Mouse (Mus musculus) spleen, postnatal 36 days (tissue): ENCODE results near the gene Caly.
A peak's percentile ranks its signal among the peaks of the same experiment; 100 is the strongest.

Experiments
- DNase-seq, 2 experiments: peaks; one replicate each; pipeline ENCODE4 v3.0.0; 2022; ENCODE audit warnings: low spot score in 2 of 2, mixed read lengths in 1 of 2

Gene Caly

DNA sequence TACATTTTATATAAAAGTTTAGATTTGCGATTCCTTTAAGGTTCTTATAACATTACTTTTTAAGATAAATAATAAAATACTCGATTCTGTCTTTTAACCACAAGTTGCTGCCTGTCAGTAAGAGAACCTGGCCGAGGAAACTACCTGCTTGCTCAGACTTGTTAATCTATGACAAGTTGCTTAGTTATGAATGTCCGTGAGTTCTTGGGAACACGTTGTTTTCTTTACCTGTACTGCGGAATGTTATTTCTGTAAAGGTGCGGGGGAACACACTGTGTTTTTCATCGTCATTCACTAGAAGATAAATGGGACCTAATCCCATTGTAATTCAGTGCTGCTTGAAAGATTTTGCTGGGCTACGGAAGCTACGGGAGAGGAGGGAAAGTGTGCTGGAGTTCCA lies 8.3 kb upstream of the Caly start:
- DNase-seq = no peak

DNA sequence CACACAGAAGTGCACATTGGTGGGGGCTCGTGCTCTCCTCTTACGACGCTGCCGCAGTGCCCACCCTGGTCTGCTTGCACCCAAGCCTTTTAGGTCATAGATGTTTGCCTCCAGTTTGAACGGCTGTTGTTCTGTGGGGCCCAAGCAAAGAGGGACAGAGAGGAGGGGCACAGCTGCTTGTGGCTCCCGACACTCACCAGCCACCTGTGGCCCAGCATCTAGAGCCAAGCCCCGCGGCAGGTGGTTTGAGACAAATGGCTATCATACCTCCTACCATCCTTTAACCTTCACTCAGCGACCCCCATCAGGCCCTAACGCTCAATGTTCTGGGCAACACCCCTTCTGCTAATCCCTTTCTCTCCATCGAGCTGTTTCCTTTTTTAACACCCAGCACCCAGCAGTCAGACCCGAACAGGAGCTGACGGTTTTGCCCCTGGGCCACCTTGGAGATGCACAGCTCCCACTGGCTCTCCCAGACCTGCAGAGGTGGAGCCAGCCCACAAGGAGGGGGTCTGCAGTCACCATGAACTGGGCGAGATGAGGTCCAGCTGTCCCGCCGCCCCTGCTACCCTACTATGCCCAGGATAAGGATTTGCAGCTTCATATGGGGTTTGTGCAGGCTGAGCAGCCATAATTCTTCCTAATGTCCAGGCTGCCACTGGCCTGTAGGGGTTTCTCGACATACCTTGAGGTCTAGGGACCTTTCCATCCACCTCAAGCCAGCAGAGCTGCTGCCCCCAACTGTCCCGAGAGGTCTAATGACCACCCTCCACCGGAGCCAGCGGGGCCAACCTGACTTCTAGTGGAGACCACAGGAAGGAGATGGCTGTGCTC lies 723 bp downstream of the Caly start:
- no peak for DNase-seq

DNA sequence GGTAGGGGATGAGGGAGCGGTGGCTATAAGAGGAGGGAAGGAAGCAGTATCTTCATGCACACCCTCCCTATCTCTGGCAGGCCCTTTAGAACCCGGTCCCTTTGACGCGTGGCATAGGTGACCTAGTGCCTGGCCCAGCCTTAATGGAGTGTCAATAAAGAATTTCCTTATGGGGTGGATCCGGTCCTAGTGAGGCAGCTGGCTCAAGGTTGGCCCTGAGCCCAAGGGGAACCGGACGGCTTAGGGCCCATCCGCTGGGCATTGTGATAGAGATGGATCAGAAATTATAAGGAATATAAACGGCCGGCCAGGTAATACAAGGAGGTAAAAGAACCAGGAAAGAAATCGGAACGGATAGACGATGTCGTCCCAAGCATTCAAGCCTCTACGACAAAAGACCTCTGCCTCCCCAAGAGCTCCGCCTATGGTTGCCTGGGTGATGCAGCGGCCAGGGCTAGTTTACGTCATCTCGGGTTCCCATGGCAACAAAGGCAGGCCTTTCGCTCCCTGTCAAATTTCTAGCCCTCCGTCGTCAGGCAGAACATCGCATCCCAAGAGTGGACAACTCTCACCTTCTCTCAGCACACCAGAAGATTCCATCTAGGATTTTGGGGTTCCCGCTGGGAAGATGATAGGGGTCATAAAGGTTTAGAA lies 1.7 kb downstream of the Caly start:
- peak; percentile 15 for DNase-seq

DNA sequence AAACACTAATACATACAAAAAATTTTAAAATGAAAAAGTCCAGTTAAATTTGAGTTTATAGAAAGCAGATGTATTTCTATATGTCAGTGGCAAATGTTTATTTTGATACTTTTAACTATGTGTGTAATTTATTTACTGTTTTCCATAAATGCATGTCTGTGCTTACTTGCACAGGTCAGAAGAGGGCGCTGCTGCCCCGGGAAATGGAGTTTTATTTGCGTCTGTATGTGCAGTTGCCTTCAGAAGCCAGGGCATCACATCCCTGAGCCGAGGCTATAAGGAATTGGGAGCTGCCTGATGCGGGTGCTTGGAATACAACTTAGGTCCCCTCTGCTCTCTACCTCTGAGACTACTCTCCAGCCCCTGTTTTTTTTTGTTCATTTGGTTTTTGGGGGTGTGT lies 3.6 kb downstream of the Caly start:
- peak; percentile 26 to 39 for DNase-seq

DNA sequence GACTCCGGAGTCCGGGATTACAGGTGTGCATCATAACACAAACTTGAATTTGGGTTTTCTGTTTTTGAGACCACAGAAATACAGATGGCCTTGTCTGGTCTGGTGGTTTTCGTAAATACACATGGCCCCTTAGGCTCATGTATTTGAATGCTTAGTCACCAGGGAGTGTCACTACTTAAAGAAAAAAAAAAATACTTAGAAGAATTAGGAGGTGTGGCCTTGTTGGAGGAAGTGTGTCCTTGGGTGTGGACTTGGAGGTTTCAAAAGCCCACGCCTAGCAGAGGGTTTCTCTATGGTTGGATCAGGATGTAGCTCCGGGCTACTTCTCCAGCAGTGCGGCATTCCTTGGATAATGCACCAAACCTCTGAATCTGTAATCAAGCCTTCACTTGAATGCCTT lies 4.7 kb downstream of the Caly start:
- no peak for DNase-seq

DNA sequence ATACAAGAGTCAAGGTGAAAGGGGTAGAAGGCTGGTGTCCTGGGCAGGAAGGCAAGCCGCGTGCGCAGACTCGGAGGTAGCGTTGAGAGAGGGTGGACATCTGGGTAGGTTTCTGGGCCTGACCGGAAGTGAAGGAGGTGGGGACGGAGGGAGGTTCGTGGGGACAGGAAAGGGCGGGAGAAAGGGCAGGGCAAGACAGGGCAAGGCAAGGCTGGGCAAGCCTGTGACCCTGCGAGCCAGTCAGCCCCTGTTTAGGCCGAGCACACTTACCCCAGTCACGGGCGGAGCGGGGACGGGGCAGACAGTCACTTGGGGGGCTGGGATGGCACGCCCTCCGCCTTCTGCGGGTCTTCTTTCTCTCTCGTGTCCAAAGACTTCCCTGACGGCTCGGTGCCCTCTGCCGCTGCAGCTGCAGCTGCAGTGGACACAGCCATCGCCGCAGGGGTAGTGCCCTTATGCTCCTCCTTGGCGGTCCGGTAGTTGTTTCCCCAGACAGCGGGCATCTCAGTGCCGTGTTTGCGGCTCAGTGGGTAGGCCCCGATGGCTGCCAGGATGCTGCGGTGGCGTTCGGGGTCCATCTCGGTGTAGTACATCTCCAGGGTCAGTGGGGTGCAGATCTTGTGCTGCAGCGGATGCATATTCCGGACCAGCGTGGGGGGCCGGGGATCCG lies 12.2 kb downstream of the Caly start:
- no peak for DNase-seq

DNA sequence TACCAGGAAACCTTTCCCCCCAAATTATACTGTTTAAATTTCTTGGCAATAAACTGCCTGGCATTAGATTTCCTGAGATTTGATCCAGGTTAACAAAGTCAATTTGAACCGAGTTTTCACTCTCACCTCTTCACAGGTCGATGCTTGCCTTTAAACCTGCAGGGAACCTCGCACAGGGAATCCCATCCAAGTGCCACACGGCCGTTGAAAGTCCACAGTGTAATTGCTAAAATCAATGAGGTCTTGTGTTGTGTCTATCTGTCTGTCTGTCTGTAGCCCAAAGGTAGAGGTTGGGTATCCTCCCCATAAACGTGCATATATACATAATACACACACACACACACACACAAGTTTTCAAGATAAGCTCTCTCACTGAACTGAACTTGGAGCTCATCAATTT lies 15.0 kb downstream of the Caly start:
- DNase-seq = no peak

DNA sequence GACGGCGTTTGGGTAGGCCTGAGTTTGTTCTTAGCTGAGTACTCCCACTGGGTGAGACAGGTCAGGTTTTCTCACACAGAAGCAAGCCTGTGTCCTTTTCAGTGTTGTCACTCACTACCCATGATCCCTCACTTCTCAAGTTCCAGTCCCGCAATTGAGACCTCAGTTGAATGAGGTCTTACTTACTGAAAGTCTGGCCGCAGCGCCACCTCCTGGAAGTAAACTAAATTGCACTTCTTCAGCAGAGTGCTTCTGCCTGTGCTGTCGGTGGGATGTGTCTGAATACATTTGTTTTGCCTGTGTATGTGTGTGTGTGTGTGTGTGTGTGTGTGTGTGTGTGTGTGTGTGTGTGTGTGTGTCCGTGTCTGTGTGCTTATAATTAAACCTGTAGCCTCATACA lies 19.3 kb downstream of the Caly start:
- peak; percentile 13 to 45 for DNase-seq

DNA sequence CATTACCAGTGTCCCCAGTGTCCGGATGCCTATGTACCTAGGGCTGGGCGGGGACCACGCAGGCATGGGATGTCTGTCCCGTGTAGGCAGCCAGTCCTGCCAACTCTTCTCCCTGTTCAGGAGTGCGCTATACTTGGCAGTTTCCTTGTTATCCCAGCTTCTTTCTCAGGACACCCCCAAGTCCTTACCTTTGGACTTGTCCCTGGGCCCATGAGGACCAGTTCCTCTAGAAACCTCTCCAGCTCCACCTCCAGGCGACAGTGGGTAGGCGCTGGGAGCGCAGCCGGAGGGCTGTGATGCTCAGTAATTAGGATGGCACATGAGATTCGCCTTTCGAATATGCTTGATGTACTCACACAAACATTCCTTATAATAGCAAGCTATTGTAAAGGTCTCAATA lies 20.0 kb downstream of the Caly start:
- DNase-seq = no peak

DNA sequence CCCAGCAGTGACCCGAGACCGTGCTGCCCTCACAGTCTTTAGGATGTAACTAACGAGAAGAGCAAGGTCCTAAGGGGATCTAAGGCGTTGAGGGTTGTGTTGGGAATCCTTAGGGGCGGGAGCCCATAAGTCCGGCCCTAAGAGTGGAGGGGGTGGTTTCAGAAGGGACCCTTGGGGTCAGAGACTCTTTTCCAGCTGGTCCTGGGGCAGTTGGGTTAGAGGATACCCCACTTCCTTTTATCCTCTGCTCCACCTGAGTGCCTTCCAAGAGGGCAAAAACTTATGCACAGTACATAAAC lies 20.6 kb downstream of the Caly start:
- no peak for DNase-seq

DNA sequence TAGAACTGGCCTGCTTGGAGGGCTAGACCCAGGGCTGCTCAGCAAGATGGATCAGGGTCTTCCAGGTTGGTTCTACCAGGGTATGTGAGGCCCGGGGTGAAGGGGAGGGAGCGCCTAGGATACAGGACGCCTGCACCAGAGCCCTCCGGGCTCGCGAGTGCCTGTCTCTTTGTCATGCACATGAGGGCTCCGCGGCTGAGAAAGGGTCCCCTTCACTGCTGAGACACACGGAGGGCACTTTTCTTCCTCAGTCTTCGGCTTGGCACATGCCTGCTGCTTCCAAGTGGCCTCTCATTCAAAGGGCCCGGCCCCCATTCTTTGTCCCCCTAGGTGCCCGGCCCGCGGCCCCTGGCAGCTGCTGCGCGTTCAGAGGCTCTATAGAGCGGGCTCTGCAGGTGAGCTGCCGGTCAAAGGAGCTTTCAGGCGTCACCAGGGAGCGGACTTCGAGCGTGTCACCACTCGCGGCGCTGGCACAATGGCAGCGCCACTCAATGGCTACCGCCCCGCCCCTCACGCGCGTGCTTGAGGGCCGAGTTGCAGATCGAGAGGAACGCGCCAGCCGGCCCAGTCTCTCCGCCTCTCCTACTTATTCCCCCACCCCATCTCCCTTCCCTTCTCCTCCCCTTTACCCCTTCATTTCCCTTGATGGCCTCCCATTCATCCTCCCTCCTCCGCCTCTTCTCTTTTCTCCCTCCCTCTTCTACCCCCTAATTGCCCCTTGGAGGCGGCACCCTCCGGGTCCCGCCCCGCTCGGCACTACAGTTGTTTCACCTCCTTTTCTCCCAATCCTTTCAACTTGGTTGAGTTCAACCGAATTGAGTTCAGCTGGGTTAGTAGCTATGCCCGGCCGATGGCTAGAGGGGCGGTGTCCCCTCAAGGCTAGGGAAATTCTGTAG lies 21.2 kb downstream of the Caly start:
- no peak for DNase-seq

DNA sequence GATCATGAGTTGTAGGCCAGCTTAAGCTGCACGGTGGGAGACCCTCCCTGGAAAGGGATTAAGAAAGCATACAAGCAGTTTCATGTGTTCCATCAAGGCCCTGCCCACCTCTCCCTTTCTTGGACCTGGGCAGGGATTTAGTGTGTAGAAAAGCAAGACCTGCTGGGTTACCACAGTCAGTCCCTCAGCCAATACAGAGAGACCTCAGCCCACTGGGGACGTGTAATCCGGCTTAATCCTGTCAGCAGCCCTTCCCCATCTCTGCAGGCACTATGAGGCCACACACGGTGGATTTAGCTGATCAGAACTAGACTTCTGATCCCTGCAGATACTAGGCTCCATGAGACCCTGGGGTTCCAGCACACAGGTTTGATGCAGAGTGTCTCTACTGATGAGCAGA lies 22.7 kb downstream of the Caly start:
- no peak for DNase-seq

DNA sequence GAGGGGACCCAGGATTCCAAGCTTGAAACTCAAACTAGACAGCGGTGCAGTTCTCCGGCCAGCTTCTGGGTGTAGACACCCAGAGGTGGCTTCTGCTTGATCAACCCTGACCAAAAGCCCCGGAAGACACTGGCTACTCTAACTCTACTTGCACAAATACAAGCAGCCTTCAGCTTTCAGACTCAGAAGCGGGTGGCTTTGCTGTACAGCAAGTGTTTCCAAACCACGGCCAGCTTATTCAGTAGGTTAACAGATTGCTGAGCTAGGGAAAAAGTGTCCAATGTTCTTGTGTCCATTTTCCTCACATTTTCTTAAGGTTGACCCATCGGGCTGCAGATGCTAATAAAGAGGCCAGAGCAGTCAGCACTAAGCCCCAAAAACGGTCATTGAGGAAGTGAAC lies 23.8 kb downstream of the Caly start:
- DNase-seq = no peak

DNA sequence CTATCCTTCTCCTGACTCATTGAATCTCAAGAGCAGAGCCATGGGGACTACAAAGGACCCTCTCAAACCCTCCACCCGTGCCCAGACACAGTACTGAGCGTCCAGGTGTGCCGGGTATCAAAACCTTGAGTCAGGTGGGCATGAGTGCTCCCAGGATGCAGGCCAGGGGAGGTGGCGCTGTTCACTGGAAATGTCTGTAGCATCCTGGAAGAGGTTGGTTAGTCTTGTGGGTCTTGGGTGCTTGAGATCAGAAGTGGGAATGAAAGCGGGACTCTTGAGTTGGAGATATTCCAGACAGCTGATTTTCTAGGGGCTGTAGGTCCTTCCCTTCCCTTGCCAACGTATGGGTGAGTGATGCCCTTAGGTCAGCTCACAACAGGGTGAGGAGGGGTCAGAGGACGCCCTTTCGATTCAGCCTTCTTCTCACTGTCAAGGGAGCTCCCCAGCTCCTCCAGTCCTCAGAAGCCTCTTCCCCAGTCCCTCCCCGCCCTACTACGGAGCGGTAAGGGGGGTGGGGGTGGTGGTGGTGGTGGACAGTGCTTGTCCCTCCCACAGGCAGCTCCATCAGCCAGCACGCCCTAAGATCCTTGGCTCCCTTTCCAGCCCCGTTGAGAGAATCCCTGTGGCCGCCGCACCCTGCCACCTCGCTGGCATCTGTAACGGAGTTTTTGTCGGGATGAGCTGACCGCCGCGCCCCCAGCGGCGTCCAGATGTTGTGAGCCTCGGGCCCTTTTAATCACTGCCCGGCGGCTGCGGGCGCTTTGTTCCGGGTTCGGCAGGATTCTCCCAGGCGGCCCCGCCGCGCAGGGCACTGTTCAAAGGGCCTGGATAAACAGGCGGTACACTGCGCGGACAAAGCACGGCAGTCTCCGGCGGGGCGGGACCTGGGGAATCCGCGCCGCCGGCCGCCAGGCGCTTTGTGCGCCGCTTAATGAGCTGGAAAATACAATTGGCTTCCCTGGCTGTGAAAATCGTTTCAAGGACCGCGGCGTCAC lies 24.6 kb downstream of the Caly start:
- DNase-seq = no peak

DNA sequence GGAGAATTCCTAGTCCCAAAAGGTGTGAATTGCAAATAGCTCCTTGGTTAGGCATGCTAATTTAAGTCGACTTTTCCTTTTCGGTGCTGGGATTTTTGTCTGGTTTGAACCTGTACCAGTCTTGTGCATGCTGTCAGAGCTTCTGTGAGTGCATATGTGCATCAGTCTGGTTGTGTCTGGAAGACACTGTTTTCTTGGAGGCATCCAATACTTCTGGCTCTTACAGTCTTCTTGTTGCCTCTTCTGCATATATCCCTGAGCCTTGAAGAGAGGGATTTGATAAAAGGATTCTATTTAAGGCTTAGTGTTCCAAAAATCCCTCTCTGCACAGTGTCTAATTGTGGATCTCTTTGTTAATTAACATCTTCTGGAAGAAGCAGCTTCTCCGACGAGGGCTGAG lies 28.2 kb downstream of the Caly start:
- no peak for DNase-seq

DNA sequence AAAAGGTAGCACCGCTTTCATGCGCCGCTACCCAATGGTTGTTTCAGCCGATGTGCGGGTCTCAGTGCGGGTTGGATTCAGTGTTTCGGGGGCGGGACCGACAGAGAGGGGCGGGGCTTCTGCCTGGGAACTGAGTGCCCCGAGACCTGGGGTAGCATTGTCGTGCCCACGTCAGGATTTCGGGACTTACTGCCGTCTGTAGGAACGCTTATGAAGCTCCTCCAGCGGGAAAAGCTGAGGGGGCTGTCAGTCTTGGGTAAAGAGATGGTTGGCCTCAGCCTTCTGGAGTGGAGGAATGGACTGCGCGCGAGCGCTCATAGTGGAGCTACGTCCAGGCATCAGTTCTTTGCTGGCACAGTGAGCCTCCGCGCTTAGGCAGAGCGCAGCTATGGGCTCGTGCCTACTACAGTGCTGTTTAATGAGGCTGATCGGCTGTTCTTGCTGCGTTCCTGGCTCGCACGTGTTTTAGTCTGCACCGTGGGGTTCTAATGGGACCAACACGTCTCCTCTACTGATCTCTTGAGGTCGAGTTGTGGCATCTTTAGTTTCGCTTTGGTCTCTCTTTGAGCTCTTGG lies 33.1 kb downstream of the Caly start:
- DNase-seq = no peak

DNA sequence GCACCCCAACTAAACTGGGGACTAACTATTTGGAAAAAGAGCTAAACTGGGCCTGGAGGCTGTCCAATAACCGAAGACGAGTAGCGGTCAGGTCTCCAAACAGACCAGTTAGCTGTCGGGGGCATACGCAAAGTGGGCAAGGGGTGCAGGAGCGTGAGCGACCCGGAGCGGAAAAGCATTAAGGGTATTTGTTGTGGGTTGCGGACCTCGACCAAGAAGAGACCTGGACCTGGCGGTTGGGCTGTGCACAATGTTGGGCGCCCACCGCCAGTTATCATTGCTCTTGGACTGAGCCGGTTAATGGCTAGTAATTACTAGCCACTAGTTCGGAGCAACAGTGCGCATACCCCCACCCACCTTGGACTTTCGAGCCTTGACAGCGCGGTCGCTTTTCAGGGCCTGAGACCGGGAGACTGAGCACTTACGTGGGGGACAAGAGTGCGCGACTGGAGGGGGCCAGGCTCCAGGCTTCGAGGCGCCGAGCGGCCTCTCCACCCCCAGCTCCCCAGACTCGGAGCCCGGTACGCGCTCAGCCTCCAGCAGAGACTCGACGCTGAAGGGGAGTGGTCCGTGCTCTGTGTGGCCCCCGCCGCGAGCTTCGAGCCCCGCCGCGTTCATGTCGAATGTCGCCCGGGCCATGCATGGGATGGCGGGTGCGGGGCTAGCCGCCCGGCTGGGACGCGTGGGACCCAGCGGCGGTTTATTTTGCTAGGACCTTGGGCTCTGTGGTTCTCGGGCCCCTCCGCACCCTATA lies 33.8 kb downstream of the Caly start, which contains the start of gene Msx3:
TSS of gene Msx3 (minus strand) at position 729 of the 754 bp plus-strand sequence.
- no peak for DNase-seq

DNA sequence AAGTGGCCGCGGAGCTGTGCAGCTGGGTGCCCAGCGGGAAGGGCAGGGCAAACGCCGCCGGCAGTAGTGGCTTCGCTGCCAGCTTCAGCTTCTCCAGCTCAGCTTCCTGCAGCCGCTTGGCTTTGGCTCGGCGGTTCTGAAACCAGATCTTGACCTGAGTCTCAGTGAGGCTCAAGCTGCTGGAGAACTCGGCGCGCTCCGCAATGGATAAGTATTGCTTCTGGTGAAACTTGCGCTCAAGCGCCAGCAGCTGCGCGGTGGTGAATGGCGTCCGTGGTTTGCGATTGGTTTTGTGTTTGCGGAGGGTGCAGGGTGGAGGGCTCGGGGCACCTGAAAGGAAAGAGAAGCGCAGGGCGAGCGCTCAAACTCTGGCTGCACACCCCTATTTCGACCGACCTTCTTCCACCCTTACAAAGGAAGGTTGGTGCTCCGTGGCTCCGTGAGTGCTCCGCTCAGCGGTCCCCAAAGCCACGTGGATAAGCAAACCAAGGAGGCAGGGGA lies 34.5 kb downstream of the Caly start:
- DNase-seq = no peak

DNA sequence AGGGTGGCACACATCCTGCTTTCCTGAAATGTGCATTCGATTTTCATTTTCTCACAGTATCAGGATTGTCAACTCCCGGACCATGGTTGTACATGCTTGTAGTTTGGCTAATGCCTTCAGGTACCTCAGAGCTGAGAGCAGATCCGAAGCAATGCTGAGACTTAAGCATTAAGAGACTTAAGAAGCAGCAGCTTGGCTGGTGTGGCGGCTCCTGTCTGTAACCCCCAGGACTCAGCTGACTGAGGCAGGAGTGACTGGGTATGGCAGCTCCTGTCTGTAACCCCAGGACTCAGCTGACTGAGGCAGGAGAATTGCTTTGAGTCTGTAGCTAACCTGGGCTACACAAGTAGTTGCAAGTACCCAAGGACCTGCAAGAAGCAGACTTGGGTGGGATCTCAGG lies 36.8 kb downstream of the Caly start:
- DNase-seq = no peak

DNA sequence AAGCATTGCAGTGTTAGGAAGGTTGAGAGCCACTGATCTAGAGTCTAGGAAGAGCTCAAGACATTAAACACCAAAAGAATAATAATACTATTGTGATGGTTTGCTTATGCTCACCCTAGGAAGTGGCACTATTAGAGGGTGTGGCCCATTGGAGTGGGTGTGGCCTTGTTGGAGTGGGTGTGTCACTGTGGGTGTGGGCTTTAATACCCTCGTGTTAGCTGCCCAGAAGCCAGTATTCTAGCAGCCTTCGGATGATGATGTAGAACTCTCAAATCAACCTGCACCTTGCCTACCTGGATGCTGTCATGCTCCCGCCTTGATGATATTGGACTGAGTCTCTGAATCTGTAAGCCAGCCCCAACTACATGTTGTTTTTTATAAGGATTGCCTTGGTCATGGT lies 39.6 kb downstream of the Caly start:
- DNase-seq = no peak
